ENCODE assay signal across 8 mouse cellular contexts in the genomic region with DNA sequence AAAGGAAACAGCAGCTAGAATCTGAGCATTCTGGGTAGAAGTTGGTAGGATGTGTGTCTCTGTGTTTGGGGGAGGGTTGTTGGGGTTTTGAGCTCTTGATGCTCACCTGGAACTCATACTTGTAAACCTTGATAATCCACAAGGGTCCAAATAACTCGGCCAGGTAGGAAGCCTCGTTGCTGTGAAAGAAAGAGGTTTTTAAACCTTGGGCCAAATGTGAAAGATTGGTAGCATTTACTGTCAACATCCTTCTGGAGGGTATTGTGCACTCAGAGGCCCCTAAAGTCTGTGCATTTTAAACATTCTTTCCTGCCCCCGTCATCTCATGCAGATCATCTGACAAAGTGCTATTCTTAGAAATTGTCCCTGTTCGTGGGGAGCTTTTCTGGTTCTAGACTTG. TPM values are rescaled to one million over a fixed set of nuclear protein-coding genes. Genes with fewer than 3 reads are reported as not detected.
A peak's percentile ranks its signal among the peaks of the same experiment; 100 is the strongest.
DNase-seq lines count a peak whose midpoint lies in the region; ATAC-seq and TF ChIP-seq lines count a peak whose summit lies in the region.

Hypk (plus strand) TSS at position 301 of the 400 bp plus-strand sequence.

- no peak within 1 kb of the TSS for H3K4me3 ChIP-seq in lung, postnatal 0 days (ENCODE audit: low read depth, low read length)
- H3K4me3 ChIP-seq in embryonic facial prominence, embryonic 14.5 days (ENCODE audit: low read depth, low read length) = no peak within 1 kb of the TSS
- H3K4me3 ChIP-seq in heart, postnatal 0 days (ENCODE audit: low read depth, low read length) = no peak within 1 kb of the TSS
- no peak within 1 kb of the TSS for H3K4me3 ChIP-seq in limb, embryonic 10.5 days
- no peak within 1 kb of the TSS for H3K4me3 ChIP-seq in neural tube, embryonic 15.5 days (replicated peaks)

- peaks cover 9% of the 10 kb centered on the region; the same call in 1 of the 2 replicates for H3K4me1 ChIP-seq in lung, postnatal 0 days (ENCODE audit: insufficient read depth, low read depth, low read length)
- peaks cover 15% of the 10 kb centered on the region; the same call in 1 of the 2 replicates for H3K4me1 ChIP-seq in embryonic facial prominence, embryonic 14.5 days (ENCODE audit: control insufficient read depth, insufficient read depth, low read length)
- peaks cover 34% of the 10 kb centered on the region for H3K4me1 ChIP-seq in heart, postnatal 0 days (ENCODE audit: control insufficient read depth, insufficient read depth)
- H3K4me1 ChIP-seq in limb, embryonic 10.5 days = peaks cover 34% of the 10 kb centered on the region
- peaks cover 39% of the 10 kb centered on the region for H3K4me1 ChIP-seq in neural tube, embryonic 15.5 days

- no peak for TF ChIP-seq EP300 in lung, postnatal 0 days (IDR thresholded peaks at IDR 0.05)
- no peak for TF ChIP-seq EP300 in heart, postnatal 0 days (IDR thresholded peaks at IDR 0.05; ENCODE audit: low read depth)

- WGBS in lung, postnatal 0 days = 46% methylated on average over 4 of the region's 4 CpGs
- WGBS in embryonic facial prominence, embryonic 14.5 days = 80% methylated on average over 4 of the region's 4 CpGs
- WGBS in heart, postnatal 0 days = 34% methylated on average over 4 of the region's 4 CpGs
- 84% methylated on average over 4 of the region's 4 CpGs for WGBS in limb, embryonic 10.5 days
- WGBS in neural tube, embryonic 15.5 days = 84% methylated on average over 4 of the region's 4 CpGs

- DNase-seq in lung, postnatal 0 days (ENCODE audit: low spot score) = no peak
- no peak for DNase-seq in lung, postnatal 14 days
- DNase-seq in embryonic facial prominence, embryonic 14.5 days (ENCODE audit: low spot score) = no peak
- DNase-seq in heart, postnatal 0 days (ENCODE audit: low spot score) = peak; percentile 37
- no peak for DNase-seq in limb, embryonic 10.5 days (ENCODE audit: low spot score)
- DNase-seq in cerebellum, adult 9-11 months = no peak
- no peak for DNase-seq in right cerebral cortex, adult 2 months (ENCODE audit: low spot score in 2 of 2)

- no peaks in the 10 kb centered on the region for H3K9me3 ChIP-seq in lung, postnatal 0 days (ENCODE audit: low read length)
- H3K9me3 ChIP-seq in embryonic facial prominence, embryonic 14.5 days (ENCODE audit: control insufficient read depth, low read length) = no peaks in the 10 kb centered on the region
- no peaks in the 10 kb centered on the region for H3K9me3 ChIP-seq in heart, postnatal 0 days (replicated peaks; ENCODE audit: control insufficient read depth, low read length)
- H3K9me3 ChIP-seq in limb, embryonic 10.5 days (replicated peaks) = no peaks in the 10 kb centered on the region
- no peaks in the 10 kb centered on the region for H3K9me3 ChIP-seq in neural tube, embryonic 15.5 days (replicated peaks)

- H3K27me3 ChIP-seq in lung, postnatal 0 days (replicated peaks; ENCODE audit: insufficient read depth, low read length) = no peaks in the 10 kb centered on the region
- no peaks in the 10 kb centered on the region for H3K27me3 ChIP-seq in embryonic facial prominence, embryonic 14.5 days (replicated peaks; ENCODE audit: control insufficient read depth, insufficient read depth, low read length)
- H3K27me3 ChIP-seq in heart, postnatal 0 days (ENCODE audit: control insufficient read depth, insufficient read depth, low read length) = no peaks in the 10 kb centered on the region
- no peaks in the 10 kb centered on the region for H3K27me3 ChIP-seq in limb, embryonic 10.5 days (ENCODE audit: low read depth, poor library complexity, severe bottlenecking)
- H3K27me3 ChIP-seq in neural tube, embryonic 15.5 days (replicated peaks) = no peaks in the 10 kb centered on the region

- no peak for TF ChIP-seq CTCF in lung, postnatal 0 days (IDR thresholded peaks at IDR 0.05)
- no peak for TF ChIP-seq CTCF in heart, postnatal 0 days (IDR thresholded peaks at IDR 0.05; ENCODE audit: low read depth)

- no peak within 1 kb of the TSS for H3K4me2 ChIP-seq in lung, postnatal 0 days (replicated peaks; ENCODE audit: low read depth, low read length)
- H3K4me2 ChIP-seq in embryonic facial prominence, embryonic 14.5 days (ENCODE audit: low read depth, low read length) = no peak within 1 kb of the TSS
- no peak within 1 kb of the TSS; the same call in 1 of the 2 replicates for H3K4me2 ChIP-seq in heart, postnatal 0 days (ENCODE audit: low read depth, low read length)
- no peak within 1 kb of the TSS for H3K4me2 ChIP-seq in neural tube, embryonic 15.5 days

- no peak for ATAC-seq in lung, postnatal 0 days
- no peak for ATAC-seq in embryonic facial prominence, embryonic 14.5 days (ENCODE audit: low read depth)
- ATAC-seq in heart, postnatal 0 days (ENCODE audit: insufficient read depth, low read depth) = no peak
- no peak for ATAC-seq in neural tube, embryonic 15.5 days (ENCODE audit: low FRiP score)

- H3K9ac ChIP-seq in lung, postnatal 0 days (replicated peaks; ENCODE audit: low read depth) = no peak within 1 kb of the TSS
- H3K9ac ChIP-seq in embryonic facial prominence, embryonic 14.5 days (ENCODE audit: low read depth, low read length) = no peak within 1 kb of the TSS
- no peak within 1 kb of the TSS for H3K9ac ChIP-seq in heart, postnatal 0 days (replicated peaks; ENCODE audit: low read depth, low read length)
- no peak within 1 kb of the TSS for H3K9ac ChIP-seq in neural tube, embryonic 15.5 days (replicated peaks)

- H3K27ac ChIP-seq in lung, postnatal 0 days (ENCODE audit: low read length) = no peak within 1 kb of the TSS
- no peak within 1 kb of the TSS for H3K27ac ChIP-seq in embryonic facial prominence, embryonic 14.5 days (replicated peaks; ENCODE audit: low read depth, low read length)
- peak within 1 kb of the TSS; percentile 61 for H3K27ac ChIP-seq in heart, postnatal 0 days (ENCODE audit: low read depth)
- no peak within 1 kb of the TSS for H3K27ac ChIP-seq in limb, embryonic 10.5 days
- H3K27ac ChIP-seq in neural tube, embryonic 15.5 days (replicated peaks) = no peak within 1 kb of the TSS

- no peaks in the 10 kb centered on the region; the same call in 1 of the 2 replicates for H3K36me3 ChIP-seq in lung, postnatal 0 days (ENCODE audit: insufficient read depth, low read length)
- H3K36me3 ChIP-seq in embryonic facial prominence, embryonic 14.5 days (ENCODE audit: control insufficient read depth, insufficient read depth, low read length) = peaks cover 34% of the 10 kb centered on the region
- peaks cover 22% of the 10 kb centered on the region for H3K36me3 ChIP-seq in heart, postnatal 0 days (replicated peaks; ENCODE audit: control insufficient read depth, insufficient read depth, low read length)
- H3K36me3 ChIP-seq in limb, embryonic 10.5 days = peaks cover 53% of the 10 kb centered on the region
- H3K36me3 ChIP-seq in neural tube, embryonic 15.5 days = peaks cover 24% of the 10 kb centered on the region

RNA-seq across cellular contexts. Expression of gene Hypk, which starts in this region (rescaled TPM):
- 61.7 and 70.9 TPM in 2 replicates for polyA plus RNA-seq in lung, postnatal 0 days (2015; fragmentation: Nextera tagmentation; extraction: Ambion mirVana)
- 92.5 and 92.9 TPM in 2 replicates for polyA plus RNA-seq in embryonic facial prominence, embryonic 14.5 days (2014; fragmentation: Nextera tagmentation; extraction: Ambion mirVana)
- total RNA-seq in heart, postnatal 0 days (2014; rRNA removed; ENCODE audit: low replicate concordance) = 1.6 and 4.1 TPM in 2 replicates
- polyA plus RNA-seq in heart, postnatal 0 days (2015; fragmentation: Nextera tagmentation; extraction: Ambion mirVana) = 105 and 111 TPM in 2 replicates
- polyA plus RNA-seq in limb, embryonic 10.5 days (2016; fragmentation: Nextera tagmentation; extraction: Ambion mirVana) = 172 and 201 TPM in 2 replicates
- polyA plus RNA-seq in neural tube, embryonic 15.5 days (2015; fragmentation: Nextera tagmentation; extraction: Ambion mirVana) = 118 and 120 TPM in 2 replicates
